Mouse (Mus musculus) erythroblast, embryonic 14.5 days (primary cell): Measurements from ENCODE around the gene Ago1. TPM values are rescaled to one million over a fixed set of nuclear protein-coding genes. Genes with fewer than 3 reads are reported as not detected.

Experiments
- H3K27me3 ChIP-seq: 2 replicates; pipeline ENCODE4 v1.6.1; 2012; ENCODE audit warnings: inconsistent platforms; ENCODE audit not compliant: control insufficient read depth
- H3K36me3 ChIP-seq: 2 replicates; pipeline ENCODE4 v1.6.1; 2012; ENCODE audit warnings: mild to moderate bottlenecking, inconsistent platforms; ENCODE audit not compliant: control insufficient read depth
- H3K4me1 ChIP-seq: 2 replicates; pipeline ENCODE4 v1.6.1; 2012; ENCODE audit warnings: inconsistent platforms; ENCODE audit not compliant: control insufficient read depth
- H3K4me3 ChIP-seq: replicated peaks from 2 replicates; pipeline ENCODE3; 2012; ENCODE audit warnings: moderate library complexity, mild to moderate bottlenecking, inconsistent platforms
- H3K9me3 ChIP-seq: 2 replicates; pipeline ENCODE4 v1.6.1; 2012; ENCODE audit warnings: low read length, inconsistent platforms, mixed read lengths; ENCODE audit not compliant: control insufficient read depth
- GATA1 ChIP-seq: IDR thresholded peaks from 2 replicates; pipeline ENCODE4 v1.6.1; 2012; ENCODE audit warnings: low read length, inconsistent platforms, mixed read lengths
- TAL1 ChIP-seq: IDR thresholded peaks from 3 replicates; pipeline ENCODE4 v1.6.1; 2012; ENCODE audit warnings: low read length, inconsistent platforms, mixed read lengths
- polyA plus RNA-seq: library from polyadenylated mRNA; stranded (reverse); fragments of >175 nt; gene quantifications from 2 replicates; pipeline ENCODE4 v1.2.3, GENCODE M21; 2012

Gene Ago1
- polyA plus RNA-seq, 1 experiment: 0.09 TPM

DNA sequence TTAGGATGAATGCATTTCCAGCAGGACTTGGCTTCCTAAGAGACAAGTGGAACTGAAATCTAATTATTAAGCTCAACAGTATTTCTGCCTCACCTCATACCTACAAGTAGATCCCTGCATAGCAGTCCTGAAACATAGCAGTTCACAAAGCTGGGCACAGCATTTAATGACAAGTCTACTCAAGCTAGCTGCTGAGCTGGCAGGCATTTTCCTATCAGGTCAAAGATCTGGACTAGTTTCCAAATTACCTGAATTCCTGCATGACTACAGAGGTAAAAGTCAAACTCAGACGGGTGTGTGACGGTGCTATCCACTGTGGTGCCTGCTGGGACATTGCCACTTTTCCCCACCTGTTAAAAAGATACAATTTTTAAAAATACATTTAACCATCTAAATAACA is 28.6 kb upstream of the Ago1 start:
- H3K36me3 ChIP-seq: no peaks in the 10 kb centered on the region
- H3K4me3 ChIP-seq: no peak overlapping the region
- no peaks in the 10 kb centered on the region for H3K4me1 ChIP-seq
- no peaks in the 10 kb centered on the region for H3K9me3 ChIP-seq
- no peak for TF ChIP-seq GATA1
- no peak for TF ChIP-seq TAL1
- H3K27me3 ChIP-seq: no peaks in the 10 kb centered on the region

DNA sequence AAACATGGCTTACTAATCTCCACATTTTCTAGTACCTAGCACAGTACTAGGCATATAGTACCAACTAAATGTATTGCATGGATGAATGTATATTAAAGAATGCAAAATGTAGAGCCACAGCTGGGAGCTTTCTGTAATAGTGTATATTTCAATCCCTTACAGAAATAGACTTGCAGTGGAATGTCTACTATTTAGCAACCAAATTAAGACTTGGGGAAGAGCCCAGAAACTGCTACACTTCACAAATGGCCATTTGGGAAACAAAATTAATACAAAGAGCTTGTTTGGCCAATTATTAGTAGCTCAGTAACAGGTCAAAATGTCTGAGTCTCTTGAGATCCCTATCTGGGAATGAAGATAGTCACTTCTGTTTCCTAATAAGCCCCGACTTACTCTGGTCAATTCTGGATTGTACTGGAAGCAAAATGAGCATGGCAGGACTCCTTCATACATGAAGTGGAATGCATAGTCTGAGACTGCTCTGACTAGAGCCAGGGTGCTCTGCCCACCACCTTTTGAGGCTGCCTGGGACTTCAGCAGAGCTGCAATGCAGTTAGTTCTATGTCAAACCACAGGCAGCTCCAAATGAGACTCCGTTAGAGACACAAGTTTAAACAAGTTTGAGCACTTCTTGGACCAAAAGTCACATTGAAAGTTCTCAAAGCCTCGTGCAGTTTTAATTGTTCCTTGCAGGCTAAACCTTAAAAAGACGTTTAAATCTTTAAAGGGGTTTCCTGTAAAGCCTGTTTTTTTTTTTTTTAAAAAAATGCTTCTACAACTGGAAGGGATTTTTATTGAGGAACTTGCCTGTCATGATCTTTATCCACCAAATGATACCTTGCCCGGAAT is 27.8 kb upstream of the Ago1 start:
- Histone ChIP-seq H3K27me3 (no peaks in the 10 kb centered on the region), H3K4me1 (no peaks in the 10 kb centered on the region), H3K36me3 (no peaks in the 10 kb centered on the region), H3K4me3 (no peak overlapping the region), H3K9me3 (no peaks in the 10 kb centered on the region)
- TF ChIP-seq GATA1 (no peak), TAL1 (no peak)

DNA sequence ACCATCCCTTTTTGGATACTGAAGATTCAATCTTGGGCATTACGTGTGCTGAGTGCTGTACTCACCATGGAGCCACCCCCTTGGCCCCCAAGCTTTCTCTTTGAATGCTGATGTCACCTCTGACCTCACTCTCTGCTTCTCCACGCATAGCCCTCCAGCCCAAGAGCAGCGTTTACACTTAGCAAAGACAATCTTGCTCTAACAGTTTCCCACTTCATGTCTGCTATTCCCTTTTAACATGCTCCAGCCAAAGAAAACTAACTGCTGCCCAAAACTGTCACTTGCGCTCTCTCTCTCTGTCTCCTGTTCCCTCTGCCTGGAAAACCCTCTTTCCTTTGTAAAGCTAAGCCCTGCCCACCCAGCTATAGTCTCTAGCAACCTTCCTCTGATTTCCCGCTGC is 27.1 kb upstream of the Ago1 start:
- no peak for TF ChIP-seq GATA1
- no peak for TF ChIP-seq TAL1
- H3K4me3 ChIP-seq: no peak overlapping the region
- H3K27me3 ChIP-seq: no peaks in the 10 kb centered on the region
- no peaks in the 10 kb centered on the region for H3K9me3 ChIP-seq
- H3K36me3 ChIP-seq: no peaks in the 10 kb centered on the region
- no peaks in the 10 kb centered on the region for H3K4me1 ChIP-seq

DNA sequence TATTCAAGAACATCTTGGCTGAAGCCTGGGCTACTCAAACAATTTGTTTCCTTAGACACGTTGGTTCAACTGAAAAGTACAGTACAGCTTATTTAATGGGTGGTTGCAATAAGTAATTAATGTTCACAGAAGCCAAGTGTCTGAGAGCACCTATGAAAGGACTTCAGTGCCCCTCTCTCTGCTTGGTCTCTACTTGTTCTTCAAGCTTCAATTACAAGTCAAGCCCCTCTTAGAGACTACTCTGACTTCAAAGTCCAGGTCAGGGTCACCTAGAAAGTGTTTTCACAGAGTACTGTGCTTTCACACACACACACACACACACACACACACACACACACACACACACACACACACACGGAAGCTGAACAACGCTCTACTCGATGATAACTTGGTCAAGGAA is 25.0 kb upstream of the Ago1 start:
- Histone ChIP-seq H3K4me1 (no peaks in the 10 kb centered on the region), H3K9me3 (no peaks in the 10 kb centered on the region), H3K27me3 (no peaks in the 10 kb centered on the region), H3K4me3 (no peak overlapping the region), H3K36me3 (no peaks in the 10 kb centered on the region)
- TF ChIP-seq GATA1: no peak
- no peak for TF ChIP-seq TAL1

DNA sequence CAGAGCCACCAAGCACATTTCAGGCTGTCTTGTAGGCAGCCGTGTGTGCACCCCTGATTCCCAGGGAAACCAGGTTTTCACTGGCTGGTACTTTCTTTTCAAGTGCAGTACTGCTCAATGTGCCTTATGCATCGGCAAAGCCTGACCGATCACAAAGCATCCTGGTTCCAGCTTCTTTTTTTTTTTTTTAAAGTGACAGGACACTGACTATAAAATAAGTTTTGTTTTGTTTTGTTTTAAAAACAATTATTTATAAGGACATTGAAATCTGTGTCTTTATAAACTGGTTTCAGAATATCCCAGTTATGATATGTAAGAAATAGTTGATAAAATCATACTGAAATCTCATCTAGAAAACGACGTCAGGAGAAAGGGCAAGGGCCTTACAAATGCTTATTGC is 23.6 kb upstream of the Ago1 start:
- TF ChIP-seq GATA1 (no peak), TAL1 (no peak)
- Histone ChIP-seq H3K36me3 (no peaks in the 10 kb centered on the region), H3K4me3 (no peak overlapping the region), H3K4me1 (no peaks in the 10 kb centered on the region), H3K27me3 (no peaks in the 10 kb centered on the region), H3K9me3 (no peaks in the 10 kb centered on the region)

DNA sequence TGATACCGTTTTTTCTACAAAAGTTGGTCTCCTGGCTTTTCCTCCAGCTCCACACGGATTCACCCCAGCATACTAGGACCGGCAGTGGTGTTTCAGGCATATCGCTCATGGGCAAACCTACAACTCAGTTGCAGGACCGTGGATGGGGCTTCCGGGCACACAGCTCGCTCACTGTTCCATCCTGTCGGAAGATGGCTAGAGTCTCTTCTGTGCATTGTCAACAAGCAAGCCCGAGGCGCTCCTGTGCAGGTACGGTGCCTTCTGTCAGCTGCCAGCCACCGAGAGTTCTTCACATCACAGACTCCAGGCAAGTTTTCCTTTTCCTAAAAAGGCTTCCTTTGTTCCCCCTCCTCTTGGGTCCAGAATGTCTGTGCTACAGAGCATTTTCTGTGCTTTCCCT is 22.3 kb upstream of the Ago1 start:
- H3K36me3 ChIP-seq: no peaks in the 10 kb centered on the region
- no peaks in the 10 kb centered on the region for H3K9me3 ChIP-seq
- no peak for TF ChIP-seq TAL1
- H3K27me3 ChIP-seq: no peaks in the 10 kb centered on the region
- no peak overlapping the region for H3K4me3 ChIP-seq
- no peaks in the 10 kb centered on the region for H3K4me1 ChIP-seq

DNA sequence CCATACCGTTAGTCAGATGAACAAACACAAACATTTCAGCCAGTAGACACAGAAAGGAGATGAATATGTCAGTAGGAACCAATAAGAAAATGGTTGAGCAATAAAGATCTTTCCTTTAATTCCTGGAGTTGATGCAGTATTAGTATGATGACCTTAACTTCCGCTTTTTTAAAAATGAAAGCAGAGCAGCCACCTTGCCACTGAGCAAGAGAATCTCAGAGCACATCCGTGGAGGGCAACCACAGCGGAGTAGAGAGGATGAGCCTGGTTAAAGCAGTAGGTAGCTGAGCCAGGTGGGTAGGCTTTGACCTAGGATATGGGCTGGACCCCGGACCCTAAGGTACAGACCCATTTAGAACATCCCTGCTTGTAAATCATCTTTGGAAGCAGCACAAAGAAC is 21.4 kb upstream of the Ago1 start:
- Histone ChIP-seq H3K36me3 (no peaks in the 10 kb centered on the region), H3K9me3 (no peaks in the 10 kb centered on the region), H3K4me3 (no peak overlapping the region), H3K4me1 (no peaks in the 10 kb centered on the region), H3K27me3 (no peaks in the 10 kb centered on the region)
- no peak for TF ChIP-seq GATA1
- TF ChIP-seq TAL1: no peak

DNA sequence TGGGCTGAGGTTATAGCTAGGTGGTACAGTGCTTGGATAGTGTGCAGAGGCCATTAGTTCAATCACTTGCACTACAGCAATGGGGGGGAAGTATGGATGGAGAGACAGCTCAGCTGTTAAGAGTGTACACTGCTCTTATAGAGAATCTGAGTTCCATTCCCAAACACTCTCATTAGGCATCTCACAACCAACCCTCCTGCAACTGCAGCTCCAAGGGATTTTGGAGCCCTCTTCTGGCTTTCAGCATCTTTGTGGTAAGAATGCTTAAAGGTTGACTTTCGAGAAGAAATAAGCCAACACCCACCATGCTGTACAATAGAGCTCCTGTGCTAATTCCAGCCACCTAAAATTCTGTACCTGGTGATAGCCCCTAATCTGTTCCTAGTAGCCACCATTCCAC is 17.8 kb upstream of the Ago1 start:
- H3K9me3 ChIP-seq: no peaks in the 10 kb centered on the region
- no peak for TF ChIP-seq GATA1
- no peak for TF ChIP-seq TAL1
- no peaks in the 10 kb centered on the region for H3K4me1 ChIP-seq
- H3K4me3 ChIP-seq: no peak overlapping the region
- H3K27me3 ChIP-seq: no peaks in the 10 kb centered on the region
- no peaks in the 10 kb centered on the region for H3K36me3 ChIP-seq

DNA sequence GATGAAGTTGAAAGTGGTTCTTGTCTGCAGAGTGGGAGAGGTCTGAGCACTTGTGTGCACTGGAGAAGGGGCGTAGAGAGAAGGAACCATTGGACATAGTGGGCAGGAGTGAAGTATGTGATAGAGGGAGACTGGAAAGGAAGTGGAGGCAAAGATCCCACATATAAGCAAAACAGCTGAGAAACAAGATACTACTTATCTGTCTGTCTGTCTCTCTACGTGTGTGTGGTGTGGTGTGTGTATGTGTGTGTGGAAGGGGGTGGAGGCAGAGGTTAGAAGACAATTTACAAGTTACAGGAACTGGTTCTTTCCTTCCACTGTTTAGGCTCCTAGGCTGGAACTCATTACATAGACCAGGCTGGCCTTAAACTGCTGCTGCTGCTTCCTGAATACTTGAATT is 16.7 kb upstream of the Ago1 start:
- Histone ChIP-seq H3K4me1 (no peaks in the 10 kb centered on the region), H3K27me3 (no peaks in the 10 kb centered on the region), H3K9me3 (no peaks in the 10 kb centered on the region), H3K36me3 (no peaks in the 10 kb centered on the region), H3K4me3 (no peak overlapping the region)
- TF ChIP-seq GATA1 (no peak), TAL1 (no peak)

DNA sequence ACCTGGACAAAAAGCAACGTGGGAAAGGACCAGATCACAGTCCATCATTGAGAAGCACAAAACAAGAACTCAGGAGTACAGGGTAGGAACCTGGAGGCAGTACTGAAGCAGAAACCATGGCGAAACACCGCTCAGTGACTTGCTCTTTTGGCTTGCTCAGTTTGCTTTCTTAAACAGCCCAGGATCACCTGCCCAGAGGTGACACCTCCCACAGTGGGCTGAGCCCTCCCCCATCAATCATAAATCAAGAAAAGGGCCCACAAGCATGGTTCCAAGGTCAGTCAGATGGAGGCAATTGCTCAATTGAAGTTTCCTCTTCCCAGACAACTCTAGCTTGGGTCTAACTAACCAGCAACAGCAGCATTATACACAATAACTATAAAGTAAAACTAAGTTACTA is 15.5 kb upstream of the Ago1 start:
- TF ChIP-seq TAL1 (no peak), GATA1 (no peak)

More for the DNA sequence above, 15.5 kb upstream of the Ago1 start:
- Histone ChIP-seq H3K4me3 (no peak overlapping the region), H3K4me1 (no peaks in the 10 kb centered on the region), H3K9me3 (no peaks in the 10 kb centered on the region), H3K27me3 (no peaks in the 10 kb centered on the region), H3K36me3 (no peaks in the 10 kb centered on the region)
